In genomic region chr15:9455241-9455640, GRCm38 (mm10) we compare ENCODE assay signal across 8 mouse cellular contexts. TPM values are rescaled to one million over a fixed set of nuclear protein-coding genes. Genes with fewer than 3 reads are reported as not detected.
DNase-seq lines count a peak whose midpoint lies in the region; ATAC-seq and TF ChIP-seq lines count a peak whose summit lies in the region.

No protein-coding gene starts in this region.

- 67% methylated on average over 4 of the region's 4 CpGs for WGBS in heart, embryonic 12.5 days
- 49% methylated on average over 4 of the region's 4 CpGs for WGBS in bone marrow, adult 2 months
- WGBS in forebrain, embryonic 14.5 days: 75% methylated on average over 4 of the region's 4 CpGs
- 67% methylated on average over 4 of the region's 4 CpGs for WGBS in intestine, embryonic 15.5 days
- 58% methylated on average over 4 of the region's 4 CpGs for WGBS in limb, embryonic 14.5 days
- WGBS in midbrain, embryonic 16.5 days: 75% methylated on average over 4 of the region's 4 CpGs

- no peaks in the 10 kb centered on the region for H3K27me3 ChIP-seq in heart, embryonic 12.5 days (replicated peaks)
- H3K27me3 ChIP-seq in forebrain, embryonic 14.5 days (replicated peaks; ENCODE audit: control insufficient read depth, insufficient read depth, low read length): no peaks in the 10 kb centered on the region
- no peaks in the 10 kb centered on the region for H3K27me3 ChIP-seq in intestine, embryonic 15.5 days (replicated peaks)
- no peaks in the 10 kb centered on the region for H3K27me3 ChIP-seq in limb, embryonic 14.5 days (ENCODE audit: control insufficient read depth, insufficient read depth, low read length)
- no peaks in the 10 kb centered on the region for H3K27me3 ChIP-seq in midbrain, embryonic 16.5 days (ENCODE audit: control insufficient read depth, insufficient read depth, low read depth, low read length)

- H3K9ac ChIP-seq in heart, embryonic 12.5 days: no peak overlapping the region
- H3K9ac ChIP-seq in forebrain, embryonic 14.5 days (ENCODE audit: low read length): no peak overlapping the region
- H3K9ac ChIP-seq in intestine, embryonic 15.5 days: no peak overlapping the region
- no peak overlapping the region for H3K9ac ChIP-seq in limb, embryonic 14.5 days (ENCODE audit: low read depth, low read length, severe bottlenecking)
- H3K9ac ChIP-seq in midbrain, embryonic 16.5 days (ENCODE audit: low read depth, low read length): no peak overlapping the region

- TF ChIP-seq CTCF in bone marrow, adult 2 months (IDR thresholded peaks at IDR 0.05; ENCODE audit: control insufficient read depth, insufficient read depth, low read length): peak; percentile 56

- no peaks in the 10 kb centered on the region for H3K4me1 ChIP-seq in heart, embryonic 12.5 days (replicated peaks)
- H3K4me1 ChIP-seq in bone marrow, adult 2 months (ENCODE audit: control insufficient read depth, insufficient read depth, low read length): no peaks in the 10 kb centered on the region
- H3K4me1 ChIP-seq in forebrain, embryonic 14.5 days (ENCODE audit: control insufficient read depth, insufficient read depth, low read length): no peaks in the 10 kb centered on the region
- H3K4me1 ChIP-seq in intestine, embryonic 15.5 days (replicated peaks): no peaks in the 10 kb centered on the region
- H3K4me1 ChIP-seq in limb, embryonic 14.5 days (ENCODE audit: control insufficient read depth, insufficient read depth, low read length): no peaks in the 10 kb centered on the region
- H3K4me1 ChIP-seq in midbrain, embryonic 16.5 days (ENCODE audit: control insufficient read depth, insufficient read depth, low read length): no peaks in the 10 kb centered on the region

- H3K36me3 ChIP-seq in heart, embryonic 12.5 days: no peaks in the 10 kb centered on the region
- H3K36me3 ChIP-seq in forebrain, embryonic 14.5 days (ENCODE audit: control insufficient read depth, insufficient read depth, low read length): no peaks in the 10 kb centered on the region
- no peaks in the 10 kb centered on the region for H3K36me3 ChIP-seq in intestine, embryonic 15.5 days
- H3K36me3 ChIP-seq in limb, embryonic 14.5 days (ENCODE audit: control insufficient read depth, insufficient read depth, low read length): no peaks in the 10 kb centered on the region
- no peaks in the 10 kb centered on the region for H3K36me3 ChIP-seq in midbrain, embryonic 16.5 days (ENCODE audit: control insufficient read depth, insufficient read depth, low read length)

- H3K4me2 ChIP-seq in heart, embryonic 12.5 days: no peak overlapping the region
- no peak overlapping the region for H3K4me2 ChIP-seq in forebrain, embryonic 14.5 days (ENCODE audit: low read length)
- H3K4me2 ChIP-seq in intestine, embryonic 15.5 days (replicated peaks): no peak overlapping the region
- H3K4me2 ChIP-seq in limb, embryonic 14.5 days (replicated peaks; ENCODE audit: low read depth, low read length, severe bottlenecking): no peak overlapping the region
- H3K4me2 ChIP-seq in midbrain, embryonic 16.5 days (ENCODE audit: low read length): no peak overlapping the region

- H3K9me3 ChIP-seq in heart, embryonic 12.5 days (replicated peaks): no peaks in the 10 kb centered on the region; the same call in 1 of the 2 replicates
- no peaks in the 10 kb centered on the region for H3K9me3 ChIP-seq in forebrain, embryonic 14.5 days (replicated peaks; ENCODE audit: control insufficient read depth, low read length)
- H3K9me3 ChIP-seq in intestine, embryonic 15.5 days: no peaks in the 10 kb centered on the region
- H3K9me3 ChIP-seq in limb, embryonic 14.5 days (ENCODE audit: control insufficient read depth, low read length): no peaks in the 10 kb centered on the region
- H3K9me3 ChIP-seq in midbrain, embryonic 16.5 days (replicated peaks; ENCODE audit: control insufficient read depth, low read length, poor library complexity, severe bottlenecking): no peaks in the 10 kb centered on the region

- TF ChIP-seq POLR2A in bone marrow, adult 2 months (IDR thresholded peaks at IDR 0.05; ENCODE audit: borderline replicate concordance, control insufficient read depth, low read depth, low read length): no peak
- no peak for TF ChIP-seq POLR2A in limb, embryonic 14.5 days (IDR thresholded peaks at IDR 0.05; ENCODE audit: borderline replicate concordance, extremely low read depth, insufficient read depth, insufficient read length)

- no peak for ATAC-seq in heart, embryonic 12.5 days (ENCODE audit: insufficient number of reproducible peaks, low FRiP score)
- peak; percentile 96 for ATAC-seq in forebrain, embryonic 14.5 days
- ATAC-seq in intestine, embryonic 15.5 days: peak; percentile 75
- peak; percentile 77 for ATAC-seq in limb, embryonic 14.5 days (ENCODE audit: low FRiP score, low read depth)
- ATAC-seq in midbrain, embryonic 16.5 days: peak; percentile 97

- no peak overlapping the region for H3K4me3 ChIP-seq in heart, embryonic 12.5 days
- H3K4me3 ChIP-seq in bone marrow, adult 2 months (replicated peaks; ENCODE audit: control insufficient read depth, low read depth, low read length): no peak overlapping the region
- H3K4me3 ChIP-seq in forebrain, embryonic 14.5 days (ENCODE audit: low read depth, low read length): no peak overlapping the region
- no peak overlapping the region for H3K4me3 ChIP-seq in intestine, embryonic 15.5 days (replicated peaks)
- H3K4me3 ChIP-seq in limb, embryonic 14.5 days (replicated peaks; ENCODE audit: low read length): no peak overlapping the region
- H3K4me3 ChIP-seq in midbrain, embryonic 16.5 days (ENCODE audit: low read depth, low read length): no peak overlapping the region

- DNase-seq in heart, adult 8-10 months (ENCODE audit: low spot score): peak; percentile 13
- DNase-seq in forebrain, embryonic 14.5 days (ENCODE audit: low spot score): peak; percentile 75
- DNase-seq in limb, embryonic 14.5 days (ENCODE audit: low spot score): peak; percentile 75
- peak; percentile 45 for DNase-seq in telencephalon, adult 2 months (ENCODE audit: low read depth, low spot score)

- no peak overlapping the region for H3K27ac ChIP-seq in heart, embryonic 12.5 days (ENCODE audit: poor library complexity, severe bottlenecking)
- no peak overlapping the region for H3K27ac ChIP-seq in bone marrow, adult 2 months (ENCODE audit: control insufficient read depth, insufficient read depth, low read depth, low read length, poor library complexity)
- H3K27ac ChIP-seq in forebrain, embryonic 14.5 days (ENCODE audit: low read depth, low read length): no peak overlapping the region
- no peak overlapping the region for H3K27ac ChIP-seq in intestine, embryonic 15.5 days
- no peak overlapping the region for H3K27ac ChIP-seq in limb, embryonic 14.5 days (replicated peaks; ENCODE audit: low read depth, low read length)
- H3K27ac ChIP-seq in midbrain, embryonic 16.5 days (ENCODE audit: low read length): no peak overlapping the region

RNA-seq across cellular contexts. Expression of gene Capsl, which starts 19.4 kb away (rescaled TPM):
- total RNA-seq in heart, adult 8-10 months (2022): not detected
- not detected in 2 replicates for polyA plus RNA-seq in heart, embryonic 12.5 days (2016; fragmentation: Nextera tagmentation; extraction: Ambion mirVana)
- polyA plus RNA-seq in bone marrow, adult 2 months (2011; ENCODE audit: insufficient read depth, insufficient read length, low replicate concordance, missing spikeins): 7.5 TPM in 1 of 2 replicates, not detected in the other
- polyA plus RNA-seq in forebrain, embryonic 14.5 days (2014; fragmentation: Nextera tagmentation; extraction: Ambion mirVana): 2.6 and 2.7 TPM in 2 replicates
- 3.9 and 4.8 TPM in 2 replicates for polyA plus RNA-seq in intestine, embryonic 15.5 days (2015; fragmentation: Nextera tagmentation; extraction: Ambion mirVana)
- polyA plus RNA-seq in limb, embryonic 14.5 days (2012; rRNA removed): 0.10 and 0.57 TPM in 2 replicates
- 1.7 and 2.3 TPM in 2 replicates for polyA plus RNA-seq in limb, embryonic 14.5 days (2014; fragmentation: Nextera tagmentation; extraction: Ambion mirVana)
- 4.5 and 5.8 TPM in 2 replicates for polyA plus RNA-seq in midbrain, embryonic 16.5 days (2015; fragmentation: Nextera tagmentation; extraction: Ambion mirVana)

Comparison
In these comparisons a context has a peak if more than half of its experiments do, and no peak if none do; other contexts are left out.
1. DNase-seq: peak in every context shown above with its lines; median percentile 75 in forebrain, embryonic 14.5 days; 75 in limb, embryonic 14.5 days; 45 in telencephalon, adult 2 months; 13 in heart, adult 8-10 months.